Mouse (Mus musculus) CH12.LX (cell line): ENCODE measurements around the gene Cep350. TPM values are rescaled to one million over a fixed set of nuclear protein-coding genes. Genes with fewer than 3 reads are reported as not detected.
"Not testable (repeated sequence)": the region's sequence is repeated elsewhere in the genome, so short reads cannot be mapped to it uniquely, and the experiment has no call there.

Source experiments
- DNase-seq: peaks from one replicate; pipeline ENCODE4 v3.0.0-alpha.2; 2013; ENCODE audit errors: extremely low read depth
- H3K27ac ChIP-seq: 2 replicates; pipeline ENCODE4 v1.5.1; 2012; ENCODE audit warnings: low read depth, mild to moderate bottlenecking, control low read depth, moderate library complexity; ENCODE audit not compliant: insufficient read depth
- H3K27me3 ChIP-seq: replicated peaks from 2 replicates; pipeline ENCODE3; 2012; ENCODE audit warnings: inconsistent platforms
- H3K36me3 ChIP-seq, 2 experiments: replicated peaks in 1 of 2; 2 replicates each; pipeline versions ENCODE3 to v1.6.1; 2012; ENCODE audit warnings: inconsistent platforms in 1 of 2, low read length in 1 of 2, mild to moderate bottlenecking in 1 of 2, mixed read lengths in 1 of 2, moderate library complexity in 1 of 2; ENCODE audit not compliant: control insufficient read depth in 1 of 2, insufficient read depth in 1 of 2
- H3K4me1 ChIP-seq, 2 experiments: 2 replicates each; pipeline ENCODE4 v1.6.1; 2012; ENCODE audit warnings: inconsistent platforms in 1 of 2, moderate library complexity in 1 of 2; ENCODE audit not compliant: insufficient read depth in 2 of 2, control insufficient read depth in 1 of 2
- H3K4me2 ChIP-seq: 2 replicates; pipeline ENCODE4 v1.6.1; 2012; ENCODE audit warnings: low read depth, mild to moderate bottlenecking, control low read depth; ENCODE audit not compliant: poor library complexity, insufficient read depth, severe bottlenecking
- H3K4me3 ChIP-seq, 3 experiments: fragments of 150-350 bp in 1 of 3; sonication (generic) in 1 of 3; replicated peaks in 1 of 3; 2 replicates each; pipeline versions ENCODE3 to v1.5.1; 2011 to 2012; ENCODE audit warnings: low read depth in 2 of 3, low read length in 2 of 3, mild to moderate bottlenecking in 2 of 3, moderate library complexity in 2 of 3, control low read depth in 1 of 3, improper control_type of control experiment in 1 of 3, inconsistent platforms in 1 of 3, mixed read lengths in 1 of 3; ENCODE audit not compliant: poor library complexity in 1 of 3
- H3K79me2 ChIP-seq: replicated peaks from 2 replicates; pipeline ENCODE4 v1.6.1; 2012; ENCODE audit warnings: mild to moderate bottlenecking, moderate library complexity; ENCODE audit not compliant: control insufficient read depth, poor library complexity, insufficient read depth, severe bottlenecking; ENCODE audit errors: extremely low read depth
- H3K9ac ChIP-seq: 2 replicates; pipeline ENCODE4 v1.6.1; 2012; ENCODE audit warnings: low read depth, mild to moderate bottlenecking, control low read depth, moderate library complexity; ENCODE audit not compliant: insufficient read depth
- H3K9me3 ChIP-seq: replicated peaks from 2 replicates; pipeline ENCODE3; 2012; ENCODE audit warnings: low read length, inconsistent platforms, mixed read lengths
- CHD1 ChIP-seq: IDR thresholded peaks from 2 replicates; pipeline ENCODE4 v1.6.1; 2012; ENCODE audit warnings: low read depth, low read length, improper control_type of control experiment, inconsistent platforms
- CHD2 ChIP-seq: IDR thresholded peaks from 2 replicates; pipeline ENCODE4 v1.6.1; 2011; ENCODE audit warnings: low read length, improper control_type of control experiment
- CTCF ChIP-seq, 2 experiments: IDR thresholded peaks in 1 of 2; conservative IDR thresholded peaks in 1 of 2; 2 replicates each; pipeline ENCODE4 v1.5.1; 2011 to 2012; ENCODE audit warnings: low read depth in 2 of 2, low read length in 2 of 2, improper control_type of control experiment in 1 of 2, inconsistent platforms in 1 of 2, mild to moderate bottlenecking in 1 of 2, moderate library complexity in 1 of 2
- E2F4 ChIP-seq: IDR thresholded peaks from 2 replicates; pipeline ENCODE4 v1.6.1; 2011; ENCODE audit warnings: low read depth, low read length, improper control_type of control experiment; ENCODE audit not compliant: insufficient replicate concordance
- ETS1 ChIP-seq: conservative IDR thresholded peaks from 2 replicates; pipeline ENCODE4 v1.6.1; 2012; ENCODE audit warnings: low read depth, mild to moderate bottlenecking, inconsistent platforms, low read length, improper control_type of control experiment, moderate library complexity
- IRF4 ChIP-seq: IDR thresholded peaks from 2 replicates; pipeline ENCODE4 v1.6.1; 2014; ENCODE audit warnings: low read depth, mild to moderate bottlenecking, inconsistent platforms, low read length, improper control_type of control experiment
- JUN ChIP-seq: IDR thresholded peaks from 2 replicates; pipeline ENCODE4 v1.6.1; 2011; ENCODE audit warnings: low read depth, mild to moderate bottlenecking, low read length, improper control_type of control experiment, moderate library complexity; ENCODE audit not compliant: insufficient read depth
- MEF2A ChIP-seq: IDR thresholded peaks from 2 replicates; pipeline ENCODE4 v1.6.1; 2014; ENCODE audit warnings: low read depth, mild to moderate bottlenecking, inconsistent platforms, low read length, improper control_type of control experiment, borderline replicate concordance
- MYC ChIP-seq: IDR thresholded peaks from 2 replicates; pipeline ENCODE4 v1.6.1; 2011; ENCODE audit warnings: low read depth, mild to moderate bottlenecking, improper control_type of control experiment, low read length
- PAX5 ChIP-seq: IDR thresholded peaks from 2 replicates; pipeline ENCODE4 v1.6.1; 2012; ENCODE audit warnings: low read length, inconsistent platforms, mixed read lengths
- RAD21 ChIP-seq: IDR thresholded peaks from 2 replicates; pipeline ENCODE4 v1.6.1; 2011; ENCODE audit warnings: low read depth, mild to moderate bottlenecking, low read length, improper control_type of control experiment, moderate library complexity
- SIN3A ChIP-seq: IDR thresholded peaks from 2 replicates; pipeline ENCODE4 v1.6.1; 2012; ENCODE audit warnings: low read length, improper control_type of control experiment, inconsistent platforms
- SMC3 ChIP-seq: IDR thresholded peaks from 2 replicates; pipeline ENCODE4 v1.6.1; 2011; ENCODE audit warnings: low read depth, low read length, improper control_type of control experiment
- TCF12 ChIP-seq: IDR thresholded peaks from 2 replicates; pipeline ENCODE4 v1.6.1; 2014; ENCODE audit warnings: low read depth, mild to moderate bottlenecking, inconsistent platforms, low read length, improper control_type of control experiment
- USF1 ChIP-seq: IDR thresholded peaks from 2 replicates; pipeline ENCODE4 v1.6.1; 2014; ENCODE audit warnings: low read depth, mild to moderate bottlenecking, inconsistent platforms, low read length, improper control_type of control experiment
- ZC3H11A ChIP-seq: IDR thresholded peaks from 2 replicates; pipeline ENCODE4 v1.6.1; 2012; ENCODE audit warnings: low read depth, mild to moderate bottlenecking, inconsistent platforms, low read length, improper control_type of control experiment
- ZMIZ1 ChIP-seq: IDR thresholded peaks from 2 replicates; pipeline ENCODE4 v1.6.1; 2012; ENCODE audit warnings: low read depth, mild to moderate bottlenecking, inconsistent platforms, low read length, improper control_type of control experiment
- dilution Hi-C: fragments of 300-500 bp; cut with MboI; formaldehyde crosslinking; loops from 2 replicates; pipeline ENCODE4 v1.14.3; 2020; ENCODE audit warnings: low sequenced_read_pairs; ENCODE audit not compliant: extremely low pct_unique_long_range_greater_than_20kb, extremely low pct_ligation_motif_present
- in situ Hi-C: fragments of 300-500 bp; cut with MboI; formaldehyde crosslinking; loops from 3 replicates; pipeline ENCODE4 v1.14.3; 2019; ENCODE audit warnings: low sequenced_read_pairs, low pct_ligation_motif_present, low pct_unique_long_range_greater_than_20kb, mixed read lengths
- polyA plus RNA-seq: library from polyadenylated mRNA; unstranded; fragments of >175 nt; gene quantifications from 2 replicates; pipeline ENCODE4 v1.2.1, GENCODE M21; 2012; ENCODE audit warnings: low read depth; ENCODE audit not compliant: insufficient read length
- total RNA-seq, 2 experiments: library from RNA; depleted of rRNA; stranded (reverse); fragments of 300-350 nt in 1 of 2; fragments of >200 nt in 1 of 2; gene quantifications; 2 replicates each; pipeline ENCODE4 v1.2.3; 2012 to 2014

The Cep350 gene
- total and polyA plus RNA-seq, 3 experiments, result 3.5 to 8.3 (median 6.8) TPM

GRCm38 (mm10) chr1:155894382-155894781 is 78.7 kb downstream of the Cep350 start:
- Histone ChIP-seq H3K27ac (no peak overlapping the region), H3K27me3 (no peaks in the 10 kb centered on the region), H3K4me2 (no peak overlapping the region), H3K4me3 (no peak overlapping the region), H3K4me1 (no peaks in the 10 kb centered on the region), H3K36me3 (peaks cover 25 to 72% of the 10 kb centered on the region in 2 experiments), H3K9ac (no peak overlapping the region), H3K9me3 (peaks cover 4% of the 10 kb centered on the region), H3K79me2 (no peaks in the 10 kb centered on the region)
- TF ChIP-seq IRF4 (no peak), TCF12 (no peak), E2F4 (no peak), CHD2 (no peak), ETS1 (no peak), MEF2A (no peak), ZC3H11A (no peak), PAX5 (no peak), USF1 (no peak), CTCF (conservative IDR thresholded peaks at IDR 0.05 in 1 of 2, IDR thresholded peaks at IDR 0.05 in 1 of 2; ENCODE audit: low read depth in 2 of 2, low read length in 2 of 2) (no peak), SMC3 (no peak), RAD21 (no peak)
- in situ Hi-C loops, result no loop called here
- no peak for DNase-seq
- dilution Hi-C loops, result no loop called here

GRCm38 (mm10) chr1:155886846-155887245 is 86.2 kb downstream of the Cep350 start:
- no peaks in the 10 kb centered on the region for H3K27me3 ChIP-seq
- H3K9ac ChIP-seq, result no peak overlapping the region
- 0 out of 4 replicates have a peak, but pooled peaks cover 0 to 3% of the 10 kb centered on the region in 2 experiments for H3K4me1 ChIP-seq
- no peak overlapping the region for H3K4me2 ChIP-seq
- DNase-seq, result no peak
- H3K27ac ChIP-seq, result no peak overlapping the region
- in situ Hi-C loops (no loop called here), dilution Hi-C loops (no loop called here)
- H3K9me3 ChIP-seq, result peaks cover 6% of the 10 kb centered on the region
- TF ChIP-seq ZMIZ1, result no peak
- TF ChIP-seq JUN, result no peak
- no peak for TF ChIP-seq SIN3A
- no peak for TF ChIP-seq MYC
- TF ChIP-seq CHD1, result no peak
- no peak overlapping the region for H3K4me3 ChIP-seq
- no peaks in the 10 kb centered on the region for H3K79me2 ChIP-seq
- H3K36me3 ChIP-seq, result peaks cover 29 to 63% of the 10 kb centered on the region in 2 experiments

DNA sequence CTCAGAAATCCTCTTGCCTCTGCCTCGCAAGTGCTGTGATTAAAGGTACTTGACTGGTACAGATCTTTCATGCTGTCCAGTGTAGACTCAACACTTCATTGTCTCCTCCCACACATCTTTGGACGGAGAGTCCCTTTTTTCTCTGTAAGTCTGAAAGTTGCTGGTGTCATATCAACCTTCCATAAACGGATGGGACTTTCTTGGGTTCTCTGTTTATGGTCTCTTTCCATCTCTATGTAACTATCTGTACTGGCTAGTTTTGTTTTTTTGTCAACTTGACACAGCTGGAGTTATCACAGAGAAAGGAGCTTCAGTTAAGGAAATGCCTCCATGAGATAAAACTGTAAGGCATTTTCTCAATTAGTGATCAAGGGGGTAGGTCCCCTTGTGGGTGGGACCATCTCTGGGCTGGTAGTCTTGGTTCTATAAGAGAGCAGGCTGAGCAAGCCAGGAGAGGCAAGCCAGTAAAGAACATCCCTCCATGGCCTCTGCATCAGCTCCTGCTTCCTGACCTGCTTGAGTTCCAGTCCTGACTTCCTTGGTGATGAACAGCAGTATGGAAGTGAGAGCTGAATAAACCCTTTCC is 90.3 kb downstream of the Cep350 start:
- H3K4me1 ChIP-seq, H3K4me2 ChIP-seq, H3K27me3 ChIP-seq, in situ Hi-C loops, H3K79me2 ChIP-seq, H3K9me3 ChIP-seq, dilution Hi-C loops, H3K9ac ChIP-seq, H3K4me3 ChIP-seq, H3K27ac ChIP-seq, DNase-seq: not testable (repeated sequence)
- peaks cover 17 to 59% of the 10 kb centered on the region in 2 experiments for H3K36me3 ChIP-seq
